Mouse (Mus musculus) kidney, postnatal 0 days (tissue): ENCODE data around the gene Sema6b. TPM values are rescaled to one million over a fixed set of nuclear protein-coding genes. Genes with fewer than 3 reads are reported as not detected.

Source experiments
- ATAC-seq: fragments of 200-750 bp; cut with Nextera tagmentation; replicated peaks from 2 replicates; pipeline ENCODE4 v1.8.0; 2017; ENCODE audit warnings: low read depth, moderate number of reproducible peaks, moderate TSS enrichment, moderate library complexity; ENCODE audit not compliant: low FRiP score
- DNase-seq: peaks from one replicate; pipeline ENCODE4 v3.0.0-alpha.2; 2016; ENCODE audit warnings: low spot score
- H3K27ac ChIP-seq: fragments of 300-500 bp; sonication (generic); 2 replicates; pipeline ENCODE4 v1.5.1; 2014; ENCODE audit warnings: mild to moderate bottlenecking
- H3K27me3 ChIP-seq: fragments of 300-500 bp; sonication (generic); 2 replicates; pipeline ENCODE4 v1.6.1; 2014; ENCODE audit warnings: low read length, mixed read lengths; ENCODE audit not compliant: insufficient read depth
- H3K36me3 ChIP-seq: fragments of 300-500 bp; sonication (generic); 2 replicates; pipeline ENCODE4 v1.6.1; 2014; ENCODE audit warnings: low read length, mixed read lengths; ENCODE audit not compliant: insufficient read depth
- H3K4me1 ChIP-seq: fragments of 300-500 bp; sonication (generic); replicated peaks from 2 replicates; pipeline ENCODE4 v1.6.1; 2014; ENCODE audit warnings: antibody characterized with exemption, low read length, mixed read lengths; ENCODE audit not compliant: insufficient read depth
- H3K4me2 ChIP-seq: fragments of 300-500 bp; sonication (generic); 2 replicates; pipeline ENCODE4 v1.6.1; 2014; ENCODE audit warnings: mild to moderate bottlenecking, low read length, moderate library complexity, mixed read lengths
- H3K4me3 ChIP-seq: fragments of 300-500 bp; sonication (generic); replicated peaks from 2 replicates; pipeline ENCODE4 v1.5.1; 2014; ENCODE audit warnings: low read depth, low read length
- H3K9ac ChIP-seq: fragments of 300-500 bp; sonication (generic); 2 replicates; pipeline ENCODE4 v1.6.1; 2014; ENCODE audit warnings: low read depth, low read length
- H3K9me3 ChIP-seq: fragments of 300-500 bp; sonication (generic); replicated peaks from 2 replicates; pipeline ENCODE4 v1.6.1; 2016; ENCODE audit warnings: low read length, inconsistent platforms, mixed read lengths
- CTCF ChIP-seq: IDR thresholded peaks from 2 replicates; pipeline ENCODE4 v1.5.1; 2016; ENCODE audit warnings: antibody characterized with exemption, low read depth, mild to moderate bottlenecking, moderate library complexity
- WGBS: fragments of 180-500 bp; shearing (Covaris S2); extraction: QIAGEN DNeasy Blood & Tissue Kit; methylation state at CpG from one replicate; pipeline ENCODE4 v1.1.7; 2014; 5-methylcytosine and 5-hydroxymethylcytosine counted together
- polyA plus RNA-seq: library from polyadenylated mRNA; unstranded; fragments of >200 nt; fragmentation: Nextera tagmentation; extraction: Ambion mirVana; gene quantifications from 2 replicates; pipeline ENCODE4 v1.2.1, GENCODE M21; 2015

The Sema6b gene
- 0.87 and 1.2 TPM in 2 replicates for polyA plus RNA-seq

DNA sequence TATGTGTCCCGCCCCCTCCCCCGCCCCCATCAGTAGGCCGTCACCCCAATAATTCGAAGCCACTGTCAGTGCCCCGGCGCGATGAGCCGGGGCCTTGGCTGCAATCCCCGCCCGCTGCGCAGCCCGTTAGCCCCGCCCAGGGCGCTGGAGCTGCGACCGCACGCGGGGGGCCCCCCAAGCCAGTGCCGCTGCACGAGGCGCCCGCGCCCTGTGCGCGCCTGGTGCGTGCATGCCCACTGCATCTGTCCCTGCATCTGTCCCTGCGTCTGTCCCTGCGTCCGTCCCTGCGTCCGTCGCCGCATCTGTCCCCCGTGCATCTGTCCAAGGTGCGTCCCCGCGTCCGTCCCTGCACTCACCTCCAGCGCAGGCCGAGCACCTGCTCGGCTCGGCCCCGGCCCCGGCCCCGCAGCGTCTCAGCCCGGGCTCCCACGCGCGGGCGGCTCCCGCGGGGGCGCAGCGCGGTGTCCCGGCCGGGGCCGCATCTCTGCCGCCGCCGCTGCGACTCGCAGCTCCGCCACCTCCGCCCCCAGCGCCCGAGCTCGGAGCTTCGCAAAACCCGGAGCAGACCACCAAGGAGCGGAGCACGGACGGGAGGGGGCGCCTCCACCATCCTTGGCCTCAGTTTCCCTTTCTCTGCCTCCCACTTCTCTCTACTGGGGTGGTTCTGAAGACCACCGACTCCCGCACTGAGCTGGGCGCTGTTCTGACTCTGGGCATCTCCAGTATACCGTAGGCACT, at the start of gene Sema6b:
Gene Sema6b, minus strand, starts transcription at position 486 of the 738 bp plus-strand sequence.
- DNase-seq (peak; percentile 44), ATAC-seq (no peak)
- Histone ChIP-seq H3K36me3 (no peaks in the 10 kb centered on the region), H3K9ac (peak within 1 kb of the TSS; percentile 47), H3K4me1 (peaks cover 24% of the 10 kb centered on the region), H3K9me3 (no peaks in the 10 kb centered on the region), H3K27me3 (peaks cover 19% of the 10 kb centered on the region), H3K4me2 (peak within 1 kb of the TSS; percentile 98), H3K27ac (no peak within 1 kb of the TSS), H3K4me3 (peak within 1 kb of the TSS; percentile 54)
- TF ChIP-seq CTCF = peak; percentile 14; the same call in 1 of the 2 replicates
- WGBS = 3% methylated on average over 72 of the region's 79 CpGs

DNA sequence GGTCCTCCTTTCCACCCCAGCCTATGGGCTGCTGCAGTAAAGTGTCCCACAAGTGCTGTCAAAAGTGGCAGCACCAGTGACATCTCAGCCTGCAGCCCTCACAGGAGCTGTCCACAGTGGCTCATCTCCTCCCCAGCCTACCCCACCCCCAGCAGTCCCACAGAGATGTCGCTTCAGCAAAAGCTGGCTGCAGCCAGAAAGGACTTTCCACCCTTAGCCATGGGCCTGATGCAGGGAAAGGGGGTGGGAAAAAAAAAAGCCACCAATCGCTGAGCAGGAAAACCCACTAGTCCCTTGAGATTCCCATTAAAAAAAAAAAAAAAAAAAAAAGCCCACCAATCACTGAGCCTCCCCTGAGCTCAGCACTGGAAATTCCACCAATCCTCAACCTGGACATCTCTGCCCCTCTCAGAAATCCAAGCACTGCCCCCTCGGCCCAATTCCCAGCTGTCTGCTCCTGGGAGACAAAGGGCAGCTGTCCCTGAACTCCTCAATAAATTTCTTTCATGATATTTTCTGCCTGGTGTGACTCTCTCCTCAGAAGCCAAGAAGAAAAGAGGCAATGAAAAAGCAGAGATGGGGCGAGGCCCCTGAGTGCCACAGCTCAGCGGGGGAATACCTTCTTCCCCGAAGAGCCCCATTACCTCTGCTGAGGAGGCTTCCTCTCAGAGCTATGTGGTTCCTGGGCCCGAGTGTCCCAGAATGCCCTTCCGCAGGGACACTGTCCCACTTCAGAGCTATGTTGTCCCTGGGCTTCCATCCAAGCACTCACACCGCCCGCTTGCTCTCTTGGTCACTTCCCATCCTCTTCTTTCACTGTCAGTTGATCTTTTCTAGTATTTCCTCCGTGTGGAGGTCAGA, 45.4 kb upstream of the Sema6b start:
- Histone ChIP-seq H3K4me2 (peak overlapping the region; percentile 18; the same call in 1 of the 2 replicates), H3K27ac (peak overlapping the region; percentile 27), H3K9ac (no peak overlapping the region), H3K27me3 (no peaks in the 10 kb centered on the region), H3K9me3 (no peaks in the 10 kb centered on the region), H3K36me3 (peaks cover 32% of the 10 kb centered on the region; the same call in 1 of the 2 replicates), H3K4me3 (no peak overlapping the region), H3K4me1 (peaks cover 4% of the 10 kb centered on the region; the same call in 1 of the 2 replicates)
- peak; percentile 53 for ATAC-seq
- TF ChIP-seq CTCF = no peak
- peak; percentile 91 for DNase-seq
- 12% methylated on average over 11 of the region's 11 CpGs for WGBS

DNA sequence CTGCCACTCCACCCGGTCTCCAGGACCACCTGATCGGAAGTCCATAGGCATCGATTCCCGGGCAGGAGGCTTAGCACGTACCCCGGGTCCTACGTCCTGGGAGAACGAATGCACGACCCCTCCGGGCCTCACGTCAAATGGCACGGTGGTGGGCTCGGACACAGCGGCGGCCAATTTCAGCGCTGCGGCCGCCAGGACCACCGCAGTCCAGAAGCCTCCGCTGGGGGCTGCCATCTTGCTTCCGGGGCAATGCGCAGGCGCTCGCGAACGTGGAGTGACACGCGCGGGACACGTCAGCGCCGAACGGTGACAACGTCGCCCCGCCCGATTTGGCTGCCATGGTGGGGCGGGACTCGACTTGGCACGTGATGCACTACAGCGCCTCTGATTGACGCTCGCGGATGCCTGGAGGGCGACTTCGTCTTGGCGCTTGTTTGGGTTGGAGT, 43.5 kb upstream of the Sema6b start, which contains the start of gene Mydgf:
Gene Mydgf, minus strand, starts transcription at position 263 of the 446 bp plus-strand sequence.
- DNase-seq (peak; percentile 95), ATAC-seq (peak; percentile 83)
- Histone ChIP-seq H3K4me2 (peak within 1 kb of the TSS; percentile 82), H3K9me3 (no peaks in the 10 kb centered on the region), H3K27me3 (no peaks in the 10 kb centered on the region), H3K27ac (peak within 1 kb of the TSS; percentile 68), H3K9ac (peak within 1 kb of the TSS; percentile 70), H3K4me1 (peaks cover 4% of the 10 kb centered on the region; the same call in 1 of the 2 replicates), H3K4me3 (peak within 1 kb of the TSS; percentile 71), H3K36me3 (peaks cover 28% of the 10 kb centered on the region; the same call in 1 of the 2 replicates)
- peak; percentile 25; the same call in 1 of the 2 replicates for TF ChIP-seq CTCF
- 0% methylated on average over 47 of the region's 47 CpGs for WGBS

DNA sequence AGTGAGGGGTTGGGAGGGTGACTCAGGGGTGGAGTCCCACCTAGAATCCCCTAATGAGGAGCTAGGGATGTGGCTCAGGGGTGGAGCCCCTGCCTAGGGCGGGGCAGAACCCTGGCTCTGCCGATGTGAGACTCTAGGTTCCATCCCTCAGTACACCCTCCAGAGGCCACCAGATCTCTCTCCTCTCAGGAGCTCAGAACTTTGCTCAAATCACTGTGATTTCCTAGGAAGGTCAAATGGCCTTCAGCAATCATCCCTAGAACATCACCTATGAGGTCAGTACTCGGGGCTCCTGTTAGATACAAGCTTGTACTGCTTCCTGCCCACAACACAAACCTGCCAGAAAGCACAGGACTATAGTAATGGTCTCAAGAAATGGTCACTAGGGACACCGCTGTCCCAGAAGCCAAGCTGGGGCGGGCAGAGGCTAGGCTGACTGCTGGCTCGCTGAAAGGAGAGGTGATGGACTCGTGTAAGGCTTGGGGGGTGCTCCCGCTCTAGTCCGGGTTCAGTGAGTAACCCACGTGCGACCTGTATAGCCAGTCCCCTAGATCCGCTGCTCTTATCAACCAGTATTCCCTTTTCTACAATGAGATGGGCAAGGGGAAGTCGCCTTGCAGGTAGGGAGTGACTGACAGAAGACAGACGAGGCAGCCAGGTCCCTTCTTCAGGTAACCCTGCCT, 43.0 kb upstream of the Sema6b start:
- Histone ChIP-seq H3K4me1 (peaks cover 4% of the 10 kb centered on the region; the same call in 1 of the 2 replicates), H3K36me3 (peaks cover 25% of the 10 kb centered on the region; the same call in 1 of the 2 replicates), H3K4me3 (peak overlapping the region; percentile 71), H3K9ac (peak overlapping the region; percentile 70), H3K9me3 (no peaks in the 10 kb centered on the region), H3K4me2 (peak overlapping the region; percentile 82), H3K27me3 (no peaks in the 10 kb centered on the region), H3K27ac (peak overlapping the region; percentile 68)
- 2% methylated on average over 14 of the region's 14 CpGs for WGBS
- peak; percentile 29 for ATAC-seq
- no peak for TF ChIP-seq CTCF
- peak; percentile 14 for DNase-seq

DNA sequence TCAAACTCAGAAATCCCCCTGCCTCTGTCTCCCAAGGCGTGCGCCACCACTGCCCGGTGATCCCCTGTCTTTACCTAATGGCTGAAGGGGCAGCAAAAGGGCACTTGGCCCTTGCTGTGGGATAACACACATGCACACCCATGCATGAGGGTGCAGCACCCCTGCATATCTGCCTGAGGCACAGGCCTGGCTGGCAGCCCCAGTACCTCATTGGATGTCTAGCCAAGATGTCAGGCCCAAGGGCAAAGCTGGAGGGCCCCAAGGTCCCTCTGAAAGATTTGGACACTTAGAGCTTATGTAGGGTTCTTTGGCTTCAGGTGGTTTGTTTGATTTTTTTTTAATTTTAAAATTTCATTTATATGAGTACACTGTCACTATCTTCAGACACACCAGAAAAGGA, 35.3 kb upstream of the Sema6b start:
- WGBS = 98% methylated on average over 3 of the region's 3 CpGs
- TF ChIP-seq CTCF = no peak

More for the DNA sequence above, 35.3 kb upstream of the Sema6b start:
- H3K9me3 ChIP-seq = no peaks in the 10 kb centered on the region
- H3K36me3 ChIP-seq = peaks cover 21% of the 10 kb centered on the region
- H3K27ac ChIP-seq = no peak overlapping the region
- H3K9ac ChIP-seq = no peak overlapping the region
- no peak for ATAC-seq
- no peak for DNase-seq
- no peak overlapping the region for H3K4me3 ChIP-seq
- no peaks in the 10 kb centered on the region for H3K4me1 ChIP-seq
- no peak overlapping the region for H3K4me2 ChIP-seq
- no peaks in the 10 kb centered on the region for H3K27me3 ChIP-seq
